Mouse (Mus musculus): ENCODE results near the gene Txnl4b. TPM values are rescaled to one million over a fixed set of nuclear protein-coding genes. Genes with fewer than 3 reads are reported as not detected.
A peak's percentile ranks its signal among the peaks of the same experiment; 100 is the strongest.

Txnl4b gene
- polyA plus RNA-seq (2015; fragmentation: Nextera tagmentation; extraction: Ambion mirVana) = 15.3 and 17.7 TPM in 2 replicates

DNA sequence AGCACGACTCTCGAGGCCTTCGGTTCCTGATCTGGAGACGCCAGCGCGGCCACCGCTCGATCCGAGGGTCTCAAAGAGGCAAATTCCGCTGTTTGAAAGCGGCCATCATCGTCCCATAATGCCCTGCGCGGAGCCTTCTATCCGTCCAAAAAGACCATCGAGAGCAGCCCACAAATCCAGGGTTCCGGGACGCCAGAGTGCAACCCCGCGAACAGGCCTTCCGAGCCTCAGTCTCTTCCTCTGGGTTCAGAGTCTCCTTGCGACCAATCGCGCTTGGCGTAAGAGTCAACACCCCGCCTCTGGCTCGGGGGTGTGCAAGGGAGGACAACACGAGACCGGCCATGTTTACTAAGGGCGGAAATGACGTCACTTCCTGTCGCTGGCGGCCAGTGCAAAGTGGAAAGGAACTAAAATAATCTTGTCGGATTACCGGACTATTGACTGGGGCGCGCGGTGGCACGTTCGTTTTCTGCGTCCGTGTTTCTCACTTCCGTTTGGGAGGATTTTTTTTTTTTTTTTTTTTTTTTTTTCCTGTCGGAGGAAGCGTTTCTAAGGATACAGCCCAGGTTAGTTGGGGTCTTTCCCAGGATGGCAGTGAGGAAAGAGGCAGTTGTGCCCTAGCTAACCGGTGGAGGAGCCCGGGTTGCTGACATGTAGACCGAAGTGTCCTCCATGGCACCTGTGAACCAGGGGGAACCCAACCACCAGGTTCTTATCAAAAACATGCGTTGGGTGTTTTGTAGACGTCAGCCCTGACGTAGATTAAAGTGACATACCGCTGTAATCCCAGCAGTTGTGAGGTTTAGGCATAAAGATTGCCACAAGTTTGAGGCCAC lies at the start of gene Txnl4b, which contains the start of gene Dhx38:
Gene Txnl4b (plus strand): TSS at position 395 of the 836 bp plus-strand sequence.
Gene Dhx38 (minus strand): TSS at position 364 of the 836 bp plus-strand sequence.
- Histone ChIP-seq H3K4me3 (peak within 1 kb of the TSS; percentile 91), H3K27ac (replicated peaks) (peak within 1 kb of the TSS; percentile 93), H3K4me2 (peak within 1 kb of the TSS; percentile 87), H3K36me3 (peaks cover 40% of the 10 kb centered on the region), H3K9ac (peak within 1 kb of the TSS; percentile 96), H3K4me1 (peaks cover 22% of the 10 kb centered on the region), H3K9me3 (no peaks in the 10 kb centered on the region), H3K27me3 (replicated peaks) (no peaks in the 10 kb centered on the region)
- peak; percentile 98 for ATAC-seq (ENCODE audit: extremely low read depth, insufficient number of reproducible peaks, low FRiP score, low TSS enrichment)
- WGBS = under 1% methylated on average over 52 of the region's 52 CpGs

GRCm38 (mm10) chr8:109524008-109524407 lies 41.7 kb upstream of the Txnl4b start:
- Histone ChIP-seq H3K27ac (replicated peaks) (no peak overlapping the region), H3K36me3 (no peaks in the 10 kb centered on the region), H3K9ac (no peak overlapping the region), H3K27me3 (replicated peaks) (no peaks in the 10 kb centered on the region), H3K9me3 (no peaks in the 10 kb centered on the region), H3K4me3 (no peak overlapping the region), H3K4me1 (no peaks in the 10 kb centered on the region), H3K4me2 (no peak overlapping the region)
- 68% methylated on average over 2 of the region's 2 CpGs for WGBS
- no peak for ATAC-seq (ENCODE audit: extremely low read depth, insufficient number of reproducible peaks, low FRiP score, low TSS enrichment)

- 74% methylated on average over 19 of the region's 19 CpGs for WGBS
- no peak for ATAC-seq (ENCODE audit: extremely low read depth, insufficient number of reproducible peaks, low FRiP score, low TSS enrichment)
Observed at GRCm38 (mm10) chr8:109535140-109535990, 30.3 kb upstream of the Txnl4b start.

DNA sequence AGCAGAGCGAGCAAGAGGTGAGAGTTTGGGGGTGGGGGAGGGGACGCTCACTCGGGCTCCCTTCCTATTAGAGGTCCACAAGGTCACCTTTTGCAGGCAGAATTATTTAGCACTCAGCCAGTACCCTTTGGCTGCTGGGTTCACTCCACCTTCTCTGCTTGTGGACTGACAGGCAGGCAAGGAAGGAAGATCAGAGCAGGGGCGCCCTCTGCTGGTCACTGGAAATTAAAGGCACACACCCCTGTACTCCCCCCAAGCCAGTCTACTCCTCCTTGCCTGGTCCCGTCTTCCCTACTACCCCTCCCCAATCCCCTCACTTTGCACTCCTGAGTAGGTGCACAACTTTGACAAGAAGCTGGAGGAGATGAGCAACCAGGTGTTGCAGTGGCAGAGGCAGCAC lies 29.0 kb upstream of the Txnl4b start:
- Histone ChIP-seq H3K4me2 (peak overlapping the region; percentile 58), H3K36me3 (no peaks in the 10 kb centered on the region), H3K4me3 (0 out of 2 replicates have a peak overlapping the region, but pooled peaks have one; percentile 25), H3K27me3 (replicated peaks) (0 out of 2 replicates have a peak, but pooled peaks cover 2% of the 10 kb centered on the region), H3K27ac (replicated peaks) (no peak overlapping the region), H3K9ac (peak overlapping the region; percentile 62), H3K9me3 (no peaks in the 10 kb centered on the region), H3K4me1 (peaks cover 9% of the 10 kb centered on the region)
- no peak for ATAC-seq (ENCODE audit: extremely low read depth, insufficient number of reproducible peaks, low FRiP score, low TSS enrichment)
- WGBS = 5% methylated on average over 5 of the region's 5 CpGs

More at GRCm38 (mm10) chr8:109535140-109535990, 30.3 kb upstream of the Txnl4b start:
- 0 out of 2 replicates have a peak, but pooled peaks cover 2% of the 10 kb centered on the region for H3K27me3 ChIP-seq (replicated peaks)
- H3K4me2 ChIP-seq = no peak overlapping the region
- H3K4me1 ChIP-seq = peaks cover 9% of the 10 kb centered on the region
- H3K9ac ChIP-seq = no peak overlapping the region
- no peak overlapping the region for H3K4me3 ChIP-seq
- H3K36me3 ChIP-seq = no peaks in the 10 kb centered on the region
- no peaks in the 10 kb centered on the region for H3K9me3 ChIP-seq
- no peak overlapping the region for H3K27ac ChIP-seq (replicated peaks)

GRCm38 (mm10) chr8:109542165-109542564 lies 23.5 kb upstream of the Txnl4b start:
- no peak overlapping the region for H3K9ac ChIP-seq
- H3K4me2 ChIP-seq = no peak overlapping the region
- no peaks in the 10 kb centered on the region for H3K9me3 ChIP-seq
- no peaks in the 10 kb centered on the region for H3K27me3 ChIP-seq (replicated peaks)
- WGBS = 62% methylated on average over 5 of the region's 5 CpGs
- no peak overlapping the region for H3K27ac ChIP-seq (replicated peaks)
- no peaks in the 10 kb centered on the region for H3K4me1 ChIP-seq
- ATAC-seq (ENCODE audit: extremely low read depth, insufficient number of reproducible peaks, low FRiP score, low TSS enrichment) = no peak
- peaks cover 18% of the 10 kb centered on the region for H3K36me3 ChIP-seq
- no peak overlapping the region for H3K4me3 ChIP-seq

DNA sequence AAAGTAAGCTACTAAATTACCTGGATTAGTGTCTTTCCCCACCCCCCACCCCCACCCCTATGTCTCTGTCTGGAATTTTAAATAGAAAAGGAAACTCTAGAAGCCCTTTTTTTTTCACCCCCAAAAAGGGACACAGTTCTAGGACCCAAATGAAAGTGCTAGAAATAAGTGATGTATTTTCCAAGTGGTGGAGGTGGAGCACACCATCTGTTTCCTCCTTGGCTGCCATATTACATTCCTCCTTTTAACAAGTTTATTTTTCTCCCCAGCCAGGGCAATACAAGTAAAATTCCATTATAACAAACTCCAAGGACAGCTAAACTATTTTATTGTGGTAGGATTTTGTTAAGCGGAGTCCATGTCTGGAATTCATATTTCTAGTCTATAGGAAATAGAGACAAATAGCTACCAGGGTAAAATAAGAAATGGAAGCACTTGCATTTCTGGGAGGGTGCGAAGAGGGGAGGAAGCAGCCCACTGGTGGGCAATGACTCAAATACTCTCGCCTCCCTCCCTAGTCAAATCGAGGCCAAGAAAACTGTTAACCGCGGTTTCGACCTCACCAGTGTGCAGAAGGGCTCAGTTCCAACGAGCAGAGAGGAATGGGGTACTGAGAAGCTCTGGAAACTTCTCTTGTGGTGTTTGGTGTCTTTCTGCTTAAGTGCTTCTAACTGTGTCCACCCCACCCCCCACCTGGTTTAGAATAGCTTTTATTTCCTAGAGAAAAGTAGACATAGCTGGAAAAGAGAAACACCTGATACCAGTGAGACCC lies 22.8 kb upstream of the Txnl4b start:
- no peak overlapping the region for H3K4me2 ChIP-seq
- H3K4me1 ChIP-seq = no peaks in the 10 kb centered on the region
- H3K4me3 ChIP-seq = no peak overlapping the region
- H3K27me3 ChIP-seq (replicated peaks) = no peaks in the 10 kb centered on the region
- H3K36me3 ChIP-seq = peaks cover 25% of the 10 kb centered on the region
- H3K9me3 ChIP-seq = no peaks in the 10 kb centered on the region
- no peak overlapping the region for H3K27ac ChIP-seq (replicated peaks)
- ATAC-seq (ENCODE audit: extremely low read depth, insufficient number of reproducible peaks, low FRiP score, low TSS enrichment) = no peak
- no peak overlapping the region for H3K9ac ChIP-seq
- WGBS = 75% methylated on average over 8 of the region's 8 CpGs

DNA sequence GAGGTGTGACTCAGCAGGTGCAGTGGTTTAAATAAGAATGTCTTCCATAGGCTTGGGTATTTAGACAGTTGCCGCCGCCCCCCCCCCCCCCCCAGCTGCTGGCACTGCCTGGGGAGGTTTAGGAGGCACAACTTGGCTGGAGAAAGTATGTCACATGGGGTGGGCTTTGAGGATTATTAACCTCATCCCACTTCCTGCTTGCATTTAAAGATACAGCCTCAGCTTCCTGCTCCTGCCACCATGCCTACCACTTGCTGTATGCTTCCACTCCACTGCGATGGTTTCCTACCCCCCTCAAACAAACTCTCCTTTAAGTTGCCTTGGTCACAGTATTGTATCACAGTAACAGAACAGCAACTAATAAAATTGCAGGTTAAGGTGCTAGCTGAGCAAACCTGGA lies 21.6 kb upstream of the Txnl4b start:
- Histone ChIP-seq H3K9me3 (no peaks in the 10 kb centered on the region), H3K27me3 (replicated peaks) (no peaks in the 10 kb centered on the region), H3K4me1 (no peaks in the 10 kb centered on the region), H3K4me3 (no peak overlapping the region), H3K9ac (no peak overlapping the region), H3K27ac (replicated peaks) (no peak overlapping the region), H3K4me2 (no peak overlapping the region), H3K36me3 (peaks cover 36% of the 10 kb centered on the region)
- 31% methylated on average over 3 of the region's 3 CpGs for WGBS
- no peak for ATAC-seq (ENCODE audit: extremely low read depth, insufficient number of reproducible peaks, low FRiP score, low TSS enrichment)

- 42% methylated on average over 3 of the region's 3 CpGs for WGBS
- Histone ChIP-seq H3K9me3 (no peaks in the 10 kb centered on the region), H3K4me1 (no peaks in the 10 kb centered on the region), H3K9ac (no peak overlapping the region), H3K36me3 (peaks cover 100% of the 10 kb centered on the region), H3K4me3 (no peak overlapping the region), H3K27me3 (replicated peaks) (no peaks in the 10 kb centered on the region), H3K27ac (replicated peaks) (no peak overlapping the region), H3K4me2 (no peak overlapping the region)
- ATAC-seq (ENCODE audit: extremely low read depth, insufficient number of reproducible peaks, low FRiP score, low TSS enrichment) = no peak
Observed at GRCm38 (mm10) chr8:109551663-109552062, 14.0 kb upstream of the Txnl4b start.

- no peak overlapping the region for H3K27ac ChIP-seq (replicated peaks)
- WGBS = 71% methylated on average over 2 of the region's 2 CpGs
- H3K4me1 ChIP-seq = peaks cover 22% of the 10 kb centered on the region
- H3K9ac ChIP-seq = no peak overlapping the region
- no peaks in the 10 kb centered on the region for H3K27me3 ChIP-seq (replicated peaks)
- no peak overlapping the region for H3K4me3 ChIP-seq
- H3K9me3 ChIP-seq = no peaks in the 10 kb centered on the region
- peaks cover 40% of the 10 kb centered on the region for H3K36me3 ChIP-seq
- H3K4me2 ChIP-seq = peak overlapping the region; percentile 80
- ATAC-seq (ENCODE audit: extremely low read depth, insufficient number of reproducible peaks, low FRiP score, low TSS enrichment) = no peak
Observed at GRCm38 (mm10) chr8:109563881-109564280, 1.8 kb upstream of the Txnl4b start.

- peaks cover 22% of the 10 kb centered on the region for H3K4me1 ChIP-seq
- H3K27me3 ChIP-seq (replicated peaks) = no peaks in the 10 kb centered on the region
- H3K9ac ChIP-seq = peak overlapping the region; percentile 96
- peak overlapping the region; percentile 93 for H3K27ac ChIP-seq (replicated peaks)
- H3K4me3 ChIP-seq = peak overlapping the region; percentile 91
- H3K4me2 ChIP-seq = peak overlapping the region; percentile 80
- peaks cover 40% of the 10 kb centered on the region for H3K36me3 ChIP-seq
- no peak for ATAC-seq (ENCODE audit: extremely low read depth, insufficient number of reproducible peaks, low FRiP score, low TSS enrichment)
- no peaks in the 10 kb centered on the region for H3K9me3 ChIP-seq
- 3% methylated on average over 10 of the region's 10 CpGs for whole genome bisulfite sequencing
Observed at GRCm38 (mm10) chr8:109564766-109565165, 926 bp upstream of the Txnl4b start.
